Mouse (Mus musculus) frontal cortex, postnatal 14 days (tissue): ENCODE results near the gene Atrip.

Source experiments
- DNase-seq, 2 experiments: peaks; one replicate each; pipeline ENCODE4 v3.0.0; 2022; ENCODE audit warnings: low spot score in 2 of 2

Gene Atrip

DNA sequence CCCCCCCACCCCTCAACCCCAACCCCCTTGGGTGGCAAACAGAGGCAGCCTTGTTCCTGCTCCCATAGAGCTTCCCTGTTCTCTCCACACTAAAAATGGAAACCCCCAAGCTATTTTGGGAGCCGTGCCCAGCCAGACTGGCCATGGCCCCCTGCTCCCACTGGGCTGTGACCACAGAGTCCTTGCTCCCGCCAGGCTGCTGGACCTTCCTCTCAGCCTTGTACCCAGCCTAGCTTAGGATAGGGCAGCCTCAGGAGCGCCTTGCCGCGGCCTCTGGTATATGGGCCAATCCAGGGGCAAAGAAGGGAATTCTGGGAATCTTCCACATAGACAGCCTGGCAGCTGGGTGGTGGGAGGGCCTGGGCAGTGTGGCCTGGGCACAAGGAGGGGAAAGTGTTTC, 23.9 kb upstream of the Atrip start:
- DNase-seq, result peak; percentile 39 to 72

DNA sequence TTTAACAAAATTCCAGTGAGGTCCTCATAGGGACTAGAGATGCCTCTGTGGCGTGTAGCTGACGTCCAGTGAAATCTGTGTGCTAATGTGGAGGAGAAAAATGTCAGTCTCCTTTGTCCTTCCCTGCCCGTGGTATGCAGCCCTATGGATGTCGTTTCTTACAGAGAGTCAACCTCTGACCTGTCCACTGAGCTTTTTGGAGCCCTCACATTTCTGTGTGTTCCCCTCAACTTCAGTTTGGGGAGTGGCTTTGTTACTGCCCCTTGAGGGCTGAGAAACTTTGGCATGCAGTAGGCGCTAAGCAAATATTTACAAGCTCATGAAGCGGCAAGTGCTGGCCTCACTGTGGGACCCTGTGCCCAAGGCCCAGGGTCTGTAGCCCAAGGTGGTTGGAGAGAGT, 23.4 kb upstream of the Atrip start:
- DNase-seq, result no peak

DNA sequence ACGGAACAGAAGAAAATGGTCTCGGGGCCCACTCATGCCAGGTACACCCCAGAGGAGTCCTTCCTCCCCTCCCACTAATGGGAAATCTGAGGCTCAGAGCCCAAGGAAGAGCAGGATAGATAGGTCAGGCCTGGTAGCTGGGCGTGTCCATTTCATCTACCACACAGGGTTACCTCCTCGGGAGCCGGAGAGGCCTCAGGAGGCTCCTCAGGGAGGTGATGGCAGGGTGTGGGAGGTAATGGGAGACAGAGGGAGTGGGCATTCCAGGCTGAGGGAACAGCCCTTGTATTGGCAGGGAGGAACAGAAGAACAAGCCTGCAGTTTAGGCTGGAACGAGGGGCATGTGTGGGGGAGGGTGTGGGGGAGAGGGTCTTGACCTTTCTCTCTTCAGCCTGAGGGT, 22.9 kb upstream of the Atrip start:
- DNase-seq, result no peak

- no peak for DNase-seq
Observed at GRCm38 (mm10) chr9:109096251-109096661, 22.3 kb upstream of the Atrip start.

DNA sequence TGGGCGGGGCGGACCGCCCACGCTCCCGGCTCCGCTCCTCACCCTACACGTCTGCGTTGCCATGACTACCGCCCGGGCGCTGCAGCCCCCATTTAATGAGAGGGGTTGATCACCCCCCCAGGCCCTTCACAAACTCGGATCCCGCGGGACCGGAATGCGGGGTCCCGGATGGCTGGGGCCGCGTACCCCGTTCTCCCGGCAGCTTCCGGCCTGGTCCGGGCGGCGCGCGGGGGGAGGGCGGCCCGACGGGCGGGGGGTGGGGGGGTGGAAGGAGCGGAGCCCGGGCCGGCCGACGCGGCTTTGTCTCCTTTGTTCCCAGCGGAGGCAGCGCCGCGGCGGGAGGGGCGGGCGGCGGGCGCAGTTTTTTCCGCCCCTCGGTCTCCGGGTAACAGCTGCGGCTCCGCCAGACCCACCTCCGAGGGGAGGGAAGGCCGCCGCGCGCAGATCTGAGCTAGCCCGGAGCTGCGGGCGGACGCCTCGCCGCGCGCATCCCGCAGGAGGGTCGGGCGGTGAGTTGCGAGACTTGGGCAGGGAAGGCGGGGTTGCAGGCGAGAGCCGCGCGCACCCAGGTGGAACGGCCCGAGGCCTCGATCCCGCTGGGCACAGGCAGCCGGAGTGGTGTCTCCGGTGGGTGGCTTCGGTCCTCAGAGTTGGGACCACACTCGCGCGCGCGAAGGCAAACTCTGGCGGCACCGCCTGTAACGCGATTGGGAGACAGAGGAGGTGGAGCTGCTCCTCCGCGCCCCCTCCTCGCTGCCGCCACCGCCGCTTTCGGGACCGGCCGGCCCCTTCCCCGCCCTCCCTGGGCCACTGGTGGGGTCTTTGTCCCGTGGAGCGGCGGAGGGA, 21.4 kb upstream of the Atrip start, which contains the start of gene Plxnb1:
Gene Plxnb1 (plus strand): TSS at position 253 of the 846 bp plus-strand sequence.
- peak; percentile 63 to 64 for DNase-seq

DNA sequence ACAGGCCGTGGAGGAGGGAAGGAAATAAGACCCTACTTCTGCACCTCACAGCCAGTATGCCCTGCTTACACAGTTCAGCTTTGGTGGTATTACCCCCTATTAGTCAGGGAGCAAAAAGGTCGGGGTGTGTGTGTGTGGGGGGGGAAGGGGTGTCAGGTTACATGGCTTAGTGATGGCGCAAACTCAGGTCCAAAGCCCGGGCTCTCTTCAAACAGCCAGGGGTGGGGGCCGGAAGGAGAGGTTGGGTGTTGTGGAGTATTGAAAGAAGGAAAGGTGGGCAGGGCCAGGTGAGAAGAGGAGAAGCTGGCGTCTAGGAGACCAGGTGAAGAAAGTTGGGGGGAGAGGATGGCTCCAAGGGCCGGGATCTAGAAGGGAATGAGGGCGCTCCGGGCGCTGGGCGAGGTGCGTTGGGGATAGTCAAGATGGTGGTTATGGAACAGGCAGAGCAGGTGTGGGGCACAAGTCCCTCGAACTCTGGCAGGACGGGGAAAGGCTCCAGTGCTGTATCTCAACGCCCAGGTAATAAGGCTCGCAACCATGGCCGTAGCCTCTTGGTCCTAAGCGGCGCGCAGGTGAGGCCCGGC, 20.7 kb upstream of the Atrip start:
- DNase-seq, result no peak

- DNase-seq, result no peak
Observed at GRCm38 (mm10) chr9:109093786-109094552, 20.0 kb upstream of the Atrip start.

DNA sequence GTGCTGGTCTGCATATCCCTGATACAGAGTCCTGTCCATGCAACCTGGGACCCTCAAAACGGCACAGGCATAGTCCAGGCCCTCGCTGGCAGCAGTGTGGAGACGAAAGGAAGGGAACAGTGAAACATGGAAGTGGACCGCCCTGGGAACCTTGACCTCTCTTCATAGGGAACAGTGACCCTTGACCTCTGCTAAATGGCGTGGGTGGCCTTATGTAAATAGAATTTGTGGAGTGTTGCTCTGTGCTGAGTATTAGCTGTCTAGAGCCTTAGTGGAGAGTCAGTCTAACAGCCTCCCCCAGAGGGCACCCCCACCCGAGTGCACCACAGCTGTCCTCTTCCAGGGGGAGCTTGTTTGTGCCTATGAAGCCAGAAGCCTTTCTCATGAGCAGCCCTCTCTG, 18.9 kb upstream of the Atrip start:
- no peak for DNase-seq

DNA sequence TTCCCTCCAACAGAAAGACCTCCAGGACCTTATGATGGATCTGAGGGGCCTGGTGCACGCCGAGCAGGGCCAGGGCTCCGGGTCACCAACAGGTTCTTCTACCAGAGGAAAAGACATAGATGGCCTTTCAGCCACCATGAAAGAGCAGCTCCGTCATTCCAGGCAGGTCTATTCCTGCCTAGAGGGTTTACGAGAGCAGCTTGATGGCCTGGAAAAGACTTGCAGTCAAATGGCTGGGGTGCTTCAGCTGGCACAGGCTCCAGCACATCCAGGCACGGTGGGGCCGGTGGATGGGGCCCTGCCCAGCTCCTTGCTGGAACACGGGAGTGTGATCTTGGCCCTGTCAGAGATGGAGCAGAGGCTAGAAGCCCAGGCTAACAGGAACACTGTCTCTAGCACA, 17.9 kb upstream of the Atrip start:
- DNase-seq, result no peak

DNA sequence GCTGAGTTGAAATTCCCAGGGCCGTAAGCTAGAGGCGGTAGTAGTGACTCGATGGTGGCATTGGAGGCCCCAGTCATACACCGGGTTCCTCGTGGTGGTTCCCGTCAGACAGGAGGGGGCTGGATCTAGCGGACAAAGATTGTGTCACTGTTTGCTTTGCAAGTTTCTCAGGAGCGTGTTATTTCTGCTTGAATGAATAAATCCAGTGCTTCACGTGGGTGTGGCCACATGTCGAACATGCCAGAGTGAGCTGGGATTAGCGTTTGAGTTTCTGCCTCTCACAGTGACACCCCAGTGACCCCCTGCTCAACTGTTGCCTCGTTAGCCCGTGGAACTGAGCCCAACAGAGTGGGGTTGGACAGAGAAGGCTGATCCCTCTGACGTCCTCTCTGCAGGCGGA, 16.5 kb upstream of the Atrip start:
- DNase-seq, result no peak

GRCm38 (mm10) chr9:109087987-109088386, 14.1 kb upstream of the Atrip start:
- no peak for DNase-seq

DNA sequence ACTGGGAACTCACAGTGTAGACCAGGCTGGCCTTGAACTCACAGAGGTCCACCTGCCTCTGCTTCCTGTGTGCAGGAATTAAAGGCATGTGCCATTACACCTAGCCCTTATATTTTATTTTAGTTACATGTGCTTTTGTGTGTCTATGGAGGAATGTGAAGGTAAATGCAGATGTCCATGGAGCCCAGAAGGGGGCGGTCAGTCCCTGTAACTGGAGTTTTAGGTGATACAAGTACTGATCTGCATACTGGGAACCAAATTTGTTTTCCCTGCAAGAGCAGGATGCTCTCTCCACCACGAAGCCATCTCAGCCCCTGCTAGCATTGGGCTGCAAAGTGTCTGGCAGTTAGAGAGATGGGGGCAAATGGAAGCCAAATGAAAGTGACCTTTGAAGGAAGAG, 11.0 kb upstream of the Atrip start:
- DNase-seq, result no peak

GRCm38 (mm10) chr9:109082124-109082800, 8.3 kb upstream of the Atrip start, which contains the start of the genes Ccdc51 and Tma7:
TSS of gene Ccdc51 (plus strand) at chr9:109082493.
TSS of gene Tma7 (minus strand) at chr9:109082587.
- peak; percentile 83 to 89 for DNase-seq

DNA sequence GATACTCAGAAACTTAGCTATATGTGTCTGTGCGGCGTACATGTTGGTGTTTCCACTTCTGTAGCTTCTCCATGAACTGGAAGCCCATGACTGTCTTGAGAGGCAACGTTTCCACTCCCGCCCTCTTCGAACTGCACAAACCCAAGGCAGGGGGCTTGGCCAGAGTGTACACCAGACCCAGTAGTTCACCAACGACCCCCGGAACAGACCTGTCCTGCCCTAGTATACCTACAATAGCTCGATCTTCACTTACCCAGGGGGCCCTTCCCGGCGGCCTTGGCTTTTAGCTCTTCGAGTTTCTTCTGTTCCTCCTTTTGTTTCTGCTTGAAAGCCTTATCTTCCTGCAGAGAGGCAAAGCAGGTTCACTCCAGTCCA, 7.8 kb upstream of the Atrip start:
- DNase-seq, result no peak

DNA sequence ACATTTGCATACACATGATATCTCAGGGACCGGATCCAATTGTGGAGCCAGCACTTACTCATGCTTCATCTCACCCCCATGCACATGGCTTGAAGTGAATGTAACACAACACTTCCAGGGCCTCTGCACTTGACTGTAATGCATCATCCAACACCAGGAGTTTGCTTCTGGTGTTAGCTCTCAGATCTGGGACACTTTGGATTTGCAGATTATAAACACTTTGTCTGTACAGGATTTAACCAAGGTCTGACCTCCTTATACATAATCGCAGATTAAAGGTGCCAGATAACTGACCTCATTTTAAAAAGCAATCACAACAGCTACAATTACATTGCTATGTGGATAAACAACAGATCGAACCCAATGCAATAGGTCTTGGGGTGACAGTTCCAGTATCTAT, 6.6 kb upstream of the Atrip start:
- no peak for DNase-seq

DNA sequence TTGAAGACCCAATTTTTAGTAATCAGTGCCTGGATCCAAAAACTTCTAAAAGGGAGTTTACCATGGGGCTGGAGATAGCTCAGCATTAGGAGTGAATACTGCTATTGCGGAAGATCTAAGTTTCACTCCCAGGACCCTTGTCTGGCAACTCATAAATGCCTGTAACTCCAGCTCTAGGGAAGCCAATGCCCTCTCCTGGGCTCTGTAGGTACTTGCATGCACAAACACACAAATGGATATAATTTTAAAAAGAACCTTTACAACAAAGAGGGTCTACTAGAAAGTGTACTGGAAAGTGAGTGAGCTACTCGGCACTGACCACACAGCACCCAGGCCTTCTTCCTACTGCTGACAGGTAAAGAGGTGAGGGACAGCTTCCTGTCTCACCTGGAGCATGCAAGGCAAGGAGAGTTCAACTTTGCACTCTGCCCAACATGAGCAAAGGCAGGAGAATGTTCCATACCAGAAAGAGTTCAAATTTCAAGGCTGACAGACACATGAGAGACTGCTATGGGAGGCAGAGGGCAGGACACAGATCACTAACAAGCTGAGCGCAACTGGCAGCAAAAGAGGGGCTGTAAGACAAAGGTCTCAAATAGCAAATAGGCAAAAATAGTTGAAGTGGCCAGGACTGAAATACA, 5.7 kb downstream of the Atrip start:
- no peak for DNase-seq

GRCm38 (mm10) chr9:109060898-109061295, 13.0 kb downstream of the Atrip start:
- DNase-seq, result peak in 1 of 2 experiments; percentile 2

- peak in 1 of 2 experiments; percentile 13 for DNase-seq
Observed at GRCm38 (mm10) chr9:109060184-109060897, 13.6 kb downstream of the Atrip start.

DNA sequence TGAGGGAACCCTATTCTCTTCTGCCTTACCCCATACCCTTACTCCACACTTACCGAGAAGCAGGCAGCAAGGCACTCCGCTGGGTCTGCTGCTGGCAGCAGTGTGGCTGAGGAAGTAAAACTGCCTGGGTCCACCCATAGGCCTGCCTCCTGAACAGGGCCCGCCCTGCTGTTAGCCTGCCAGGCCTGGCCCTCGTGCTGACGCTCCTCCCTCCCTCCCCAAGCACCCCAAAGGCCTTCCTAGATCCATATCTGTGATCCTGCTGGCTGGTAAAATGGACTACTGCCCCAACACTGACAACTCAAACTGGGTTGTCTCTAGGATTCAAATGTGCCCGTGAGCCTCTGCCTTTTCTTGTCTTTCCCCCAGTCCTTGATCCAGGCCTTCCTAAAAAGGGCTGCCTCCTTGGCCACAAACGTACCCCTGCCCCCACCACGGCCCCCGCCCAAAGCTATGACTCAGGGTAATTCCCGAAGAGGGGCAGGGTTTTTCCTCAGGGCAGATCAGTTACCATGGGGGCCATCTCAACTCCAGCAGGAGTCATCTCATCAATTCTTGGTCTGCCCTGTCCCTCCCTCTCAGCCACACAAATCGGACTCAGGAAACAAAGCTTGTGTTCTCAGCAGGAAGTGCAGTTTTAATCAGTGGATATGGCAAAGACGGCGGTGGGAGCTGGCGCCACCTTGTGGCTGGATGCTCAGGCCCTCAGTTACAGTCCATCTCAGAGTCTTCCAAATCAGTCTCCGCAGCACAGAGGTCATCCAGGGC, 14.6 kb downstream of the Atrip start, which contains the start of gene Trex1:
Gene Trex1 (minus strand): TSS at position 599 of the 768 bp plus-strand sequence.
- peak; percentile 79 to 84 for DNase-seq
